Mouse (Mus musculus): Measurements from ENCODE around the gene Doxl2. TPM values are rescaled to one million over a fixed set of nuclear protein-coding genes. Genes with fewer than 3 reads are reported as not detected.

Gene Doxl2
- total and polyA plus RNA-seq, 3 experiments, result not detected

- Histone ChIP-seq H3K79me2 (replicated peaks; ENCODE audit: control insufficient read depth, insufficient read depth, low read length) (no peaks in the 10 kb centered on the region), H3K4me3 (no peak overlapping the region), H3K27ac (no peak overlapping the region), H3K36me3 (ENCODE audit: control insufficient read depth, insufficient read depth, low read length) (no peaks in the 10 kb centered on the region), H3K9ac (ENCODE audit: low read depth, low read length) (no peak overlapping the region), H3K4me1 (ENCODE audit: control insufficient read depth, insufficient read depth, low read length) (no peaks in the 10 kb centered on the region), H3K27me3 (ENCODE audit: control insufficient read depth, insufficient read depth, low read length) (no peaks in the 10 kb centered on the region)
- TF ChIP-seq EP300 (IDR thresholded peaks at IDR 0.05; ENCODE audit: insufficient read depth, low read depth, low read length) (no peak), CTCF (IDR thresholded peaks at IDR 0.05) (no peak), POLR2A (IDR thresholded peaks at IDR 0.05; ENCODE audit: insufficient read depth, low read depth, low read length) (no peak)
- DNase-seq, result no peak
- WGBS, result 49% methylated on average over 6 of the region's 6 CpGs
- intact Hi-C loops (cut with DNase I), result no loop called here
These were observed 23.4 kb downstream of the Doxl2 start for GRCm38 (mm10) chr6:48998186-48998585.

- TF ChIP-seq POLR2A (IDR thresholded peaks at IDR 0.05; ENCODE audit: insufficient read depth, low read depth, low read length) (no peak), CTCF (IDR thresholded peaks at IDR 0.05) (no peak), EP300 (IDR thresholded peaks at IDR 0.05; ENCODE audit: insufficient read depth, low read depth, low read length) (no peak)
- Histone ChIP-seq H3K9ac (ENCODE audit: low read depth, low read length) (no peak overlapping the region), H3K27me3 (ENCODE audit: control insufficient read depth, insufficient read depth, low read length) (no peaks in the 10 kb centered on the region), H3K36me3 (ENCODE audit: control insufficient read depth, insufficient read depth, low read length) (no peaks in the 10 kb centered on the region), H3K4me1 (ENCODE audit: control insufficient read depth, insufficient read depth, low read length) (no peaks in the 10 kb centered on the region), H3K79me2 (replicated peaks; ENCODE audit: control insufficient read depth, insufficient read depth, low read length) (no peaks in the 10 kb centered on the region), H3K27ac (no peak overlapping the region), H3K4me3 (no peak overlapping the region)
- DNase-seq, result no peak
- intact Hi-C loops (cut with DNase I), result no loop called here
- 82% methylated on average over 4 of the region's 4 CpGs for WGBS
These were observed 24.0 kb downstream of the Doxl2 start for GRCm38 (mm10) chr6:48998796-48999195.

- no peak overlapping the region for H3K27ac ChIP-seq
- WGBS, result 39% methylated on average over 4 of the region's 4 CpGs
- H3K36me3 ChIP-seq (ENCODE audit: control insufficient read depth, insufficient read depth, low read length), result no peaks in the 10 kb centered on the region
- no peaks in the 10 kb centered on the region for H3K79me2 ChIP-seq (replicated peaks; ENCODE audit: control insufficient read depth, insufficient read depth, low read length)
- intact Hi-C loops (cut with DNase I), result no loop called here
- H3K4me3 ChIP-seq, result no peak overlapping the region
- H3K27me3 ChIP-seq (ENCODE audit: control insufficient read depth, insufficient read depth, low read length), result no peaks in the 10 kb centered on the region
- TF ChIP-seq CTCF (IDR thresholded peaks at IDR 0.05) (peak; percentile 32), EP300 (IDR thresholded peaks at IDR 0.05; ENCODE audit: insufficient read depth, low read depth, low read length) (no peak), POLR2A (IDR thresholded peaks at IDR 0.05; ENCODE audit: insufficient read depth, low read depth, low read length) (no peak)
- no peak for DNase-seq
- no peak overlapping the region for H3K9ac ChIP-seq (ENCODE audit: low read depth, low read length)
- peaks cover 1% of the 10 kb centered on the region for H3K4me1 ChIP-seq (ENCODE audit: control insufficient read depth, insufficient read depth, low read length)
These were observed 28.6 kb downstream of the Doxl2 start for GRCm38 (mm10) chr6:49003381-49003780.

GRCm38 (mm10) chr6:49007981-49008380 is 33.2 kb downstream of the Doxl2 start:
- TF ChIP-seq CTCF (IDR thresholded peaks at IDR 0.05) (peak; percentile 90), POLR2A (IDR thresholded peaks at IDR 0.05; ENCODE audit: insufficient read depth, low read depth, low read length) (no peak), EP300 (IDR thresholded peaks at IDR 0.05; ENCODE audit: insufficient read depth, low read depth, low read length) (0 out of 2 replicates have a peak, but pooled peaks have one; percentile 29)
- Histone ChIP-seq H3K27me3 (ENCODE audit: control insufficient read depth, insufficient read depth, low read length) (no peaks in the 10 kb centered on the region), H3K27ac (no peak overlapping the region), H3K4me3 (peak overlapping the region; percentile 28), H3K4me1 (ENCODE audit: control insufficient read depth, insufficient read depth, low read length) (peaks cover 1% of the 10 kb centered on the region), H3K9ac (ENCODE audit: low read depth, low read length) (no peak overlapping the region), H3K79me2 (replicated peaks; ENCODE audit: control insufficient read depth, insufficient read depth, low read length) (no peaks in the 10 kb centered on the region), H3K36me3 (ENCODE audit: control insufficient read depth, insufficient read depth, low read length) (no peaks in the 10 kb centered on the region)
- intact Hi-C loops (cut with DNase I), result no loop called here
- DNase-seq, result peak; percentile 53 to 61
- under 1% methylated on average over 9 of the region's 9 CpGs for WGBS

- no peak for TF ChIP-seq POLR2A (IDR thresholded peaks at IDR 0.05; ENCODE audit: insufficient read depth, low read depth, low read length)
- no peak for TF ChIP-seq CTCF (IDR thresholded peaks at IDR 0.05)
- TF ChIP-seq EP300 (IDR thresholded peaks at IDR 0.05; ENCODE audit: insufficient read depth, low read depth, low read length), result no peak
- intact Hi-C loops (cut with DNase I), result no loop called here
- H3K27ac ChIP-seq, result no peak overlapping the region
- no peak overlapping the region for H3K9ac ChIP-seq (ENCODE audit: low read depth, low read length)
- no peaks in the 10 kb centered on the region for H3K27me3 ChIP-seq (ENCODE audit: control insufficient read depth, insufficient read depth, low read length)
- H3K36me3 ChIP-seq (ENCODE audit: control insufficient read depth, insufficient read depth, low read length), result no peaks in the 10 kb centered on the region
- H3K4me1 ChIP-seq (ENCODE audit: control insufficient read depth, insufficient read depth, low read length), result peaks cover 1% of the 10 kb centered on the region
- H3K4me3 ChIP-seq, result peak overlapping the region; percentile 28
- no peak for DNase-seq
- no peaks in the 10 kb centered on the region for H3K79me2 ChIP-seq (replicated peaks; ENCODE audit: control insufficient read depth, insufficient read depth, low read length)
- 15% methylated on average over 13 of the region's 13 CpGs for WGBS
These were observed 33.8 kb downstream of the Doxl2 start for GRCm38 (mm10) chr6:49008420-49009160.

- H3K79me2 ChIP-seq (replicated peaks; ENCODE audit: control insufficient read depth, insufficient read depth, low read length), result no peaks in the 10 kb centered on the region
- H3K9ac ChIP-seq (ENCODE audit: low read depth, low read length), result no peak overlapping the region
- no peaks in the 10 kb centered on the region for H3K27me3 ChIP-seq (ENCODE audit: control insufficient read depth, insufficient read depth, low read length)
- 40% methylated on average over 7 of the region's 7 CpGs for WGBS
- intact Hi-C loops (cut with DNase I), result no loop called here
- H3K4me1 ChIP-seq (ENCODE audit: control insufficient read depth, insufficient read depth, low read length), result peaks cover 1% of the 10 kb centered on the region
- no peak for TF ChIP-seq CTCF (IDR thresholded peaks at IDR 0.05)
- H3K36me3 ChIP-seq (ENCODE audit: control insufficient read depth, insufficient read depth, low read length), result no peaks in the 10 kb centered on the region
- no peak overlapping the region for H3K27ac ChIP-seq
- no peak overlapping the region for H3K4me3 ChIP-seq
- no peak for DNase-seq
These were observed 34.4 kb downstream of the Doxl2 start for GRCm38 (mm10) chr6:49009161-49009555.

Data from heart, adult 2 months (tissue).